Mouse (Mus musculus) ZHBTc4 (cell line): ENCODE data around the gene Zbtb17.

Experiments used
- DNase-seq: peaks from one replicate; pipeline ENCODE4 v3.0.0-alpha.2; 2011; ENCODE audit warnings: low read depth, low spot score

Zbtb17 gene

DNA sequence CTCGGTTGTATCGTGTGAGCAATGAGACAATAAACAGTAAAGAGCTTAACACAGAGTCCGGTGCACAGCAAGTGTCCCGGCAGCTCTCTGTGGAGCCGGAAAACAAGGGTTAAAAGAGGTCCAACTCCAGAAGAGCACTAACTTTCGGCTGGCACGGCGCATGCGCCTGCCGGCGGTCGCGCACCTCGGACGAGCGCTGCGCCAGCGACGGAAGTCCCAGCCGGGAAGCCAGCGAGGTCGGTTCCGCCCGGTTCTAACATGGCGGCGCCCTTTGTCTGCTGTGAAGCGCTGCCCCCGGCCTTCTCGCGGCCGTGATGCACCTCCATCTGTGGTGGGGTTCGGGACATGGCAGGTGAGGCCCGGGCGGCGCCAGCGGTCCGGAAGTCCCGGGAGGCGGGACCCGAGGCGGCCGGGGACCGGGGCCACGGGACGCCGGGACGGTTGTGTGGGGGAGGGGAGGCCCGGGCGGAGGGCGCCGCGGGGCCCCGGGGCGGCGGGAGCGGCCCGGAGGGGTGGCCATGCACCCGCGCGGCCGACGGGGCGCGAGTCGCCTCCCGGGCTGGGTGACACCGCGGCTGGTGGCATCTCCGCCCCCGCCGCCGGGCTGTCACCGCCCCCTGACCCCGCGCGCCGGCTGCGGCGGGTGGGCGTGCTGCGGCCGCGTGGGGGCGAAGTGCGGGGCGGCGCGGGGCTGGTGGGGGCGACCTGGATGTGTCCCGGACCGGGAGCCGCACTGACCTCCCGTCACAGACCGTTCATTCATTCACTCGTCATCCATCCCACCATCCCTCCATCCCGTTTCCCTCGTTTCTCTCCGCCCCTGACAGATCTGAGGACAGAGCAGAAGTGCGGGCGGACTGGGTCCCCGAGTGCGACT lies at the start of gene Zbtb17:
TSS of gene Zbtb17 (plus strand) at position 204 of the 877 bp plus-strand sequence.
- DNase-seq: peak; percentile 95

DNA sequence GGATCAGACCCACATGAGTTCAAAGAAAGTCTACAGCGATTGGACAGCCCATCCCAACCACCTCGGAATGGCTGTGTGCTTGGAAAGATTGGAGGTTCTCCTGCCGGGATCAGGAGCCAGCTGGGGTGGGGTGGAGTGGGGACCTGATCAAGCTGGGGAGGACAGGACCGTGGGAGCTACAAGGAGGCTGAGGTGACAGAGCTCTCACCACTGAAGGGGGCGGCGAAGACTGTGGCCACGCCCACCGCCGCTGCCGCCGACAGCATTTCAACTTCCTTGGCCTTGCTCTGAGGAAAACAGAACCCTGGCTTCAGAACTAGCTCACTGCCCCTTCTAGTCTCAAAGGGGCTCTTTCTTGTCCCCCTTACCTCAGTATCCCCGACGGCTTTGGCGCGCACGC lies 49.7 kb upstream of the Zbtb17 start:
- DNase-seq: peak; percentile 74

DNA sequence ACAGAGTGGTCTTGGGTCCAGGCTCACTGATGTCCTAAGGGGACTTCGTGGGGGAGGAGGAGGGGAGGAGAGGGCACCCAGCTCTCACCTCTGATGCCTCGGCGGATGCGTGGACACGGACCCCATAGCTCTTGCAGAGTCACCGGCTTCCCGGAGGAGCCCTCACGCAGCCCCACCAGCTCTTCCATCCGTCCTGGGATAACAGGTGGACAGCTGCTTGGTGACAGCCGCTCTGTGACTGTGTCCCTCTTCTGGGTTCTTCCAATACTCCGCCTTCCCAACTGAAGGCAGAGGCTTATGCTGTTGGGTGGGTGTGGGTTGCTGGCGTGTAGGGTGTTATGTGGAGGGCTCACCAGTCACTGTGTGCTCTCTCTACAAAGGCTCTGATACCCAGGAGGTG lies 46.6 kb upstream of the Zbtb17 start:
- no peak for DNase-seq

DNA sequence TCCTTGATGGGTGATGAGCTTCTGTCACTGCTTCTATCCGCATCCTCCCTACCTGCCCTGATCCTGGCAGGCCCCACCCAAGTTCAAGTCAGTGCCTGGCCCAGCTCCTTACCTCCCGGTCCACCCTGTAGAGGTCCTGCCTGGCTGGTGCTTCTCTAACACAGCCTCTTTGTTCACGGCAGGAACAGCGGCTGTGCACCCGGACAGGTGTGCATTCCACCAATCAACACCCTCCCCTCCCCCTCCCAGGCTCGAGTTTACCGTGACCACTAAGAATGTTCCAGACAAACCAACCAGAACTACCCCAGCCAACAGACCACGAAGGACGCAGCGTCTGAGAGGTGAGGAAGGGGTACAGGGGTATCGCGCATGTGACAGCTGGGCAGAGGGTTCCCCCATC lies 45.9 kb upstream of the Zbtb17 start, which contains the start of gene Clcnka:
TSS of gene Clcnka (minus strand) at position 180 of the 400 bp plus-strand sequence.
- DNase-seq: no peak

DNA sequence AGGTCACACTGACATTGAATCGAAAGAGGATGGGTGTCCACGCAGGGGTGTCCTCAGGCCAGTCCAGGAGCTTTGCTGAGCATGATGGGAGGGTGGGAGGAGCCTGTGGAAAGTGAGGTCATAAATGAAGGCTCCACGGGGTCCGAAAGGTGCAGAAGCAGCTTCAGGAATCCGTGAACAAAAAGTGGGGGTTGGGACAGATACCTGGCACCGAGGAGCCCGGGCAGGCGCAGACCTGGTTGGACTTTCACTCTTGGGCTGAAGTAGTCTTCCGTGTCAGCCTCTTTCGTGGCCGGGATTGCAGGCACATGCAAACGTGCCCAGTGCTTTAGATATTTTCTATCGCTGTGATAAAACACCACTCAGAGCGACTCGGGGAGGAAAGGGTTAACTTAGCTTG lies 44.3 kb upstream of the Zbtb17 start:
- DNase-seq: no peak

DNA sequence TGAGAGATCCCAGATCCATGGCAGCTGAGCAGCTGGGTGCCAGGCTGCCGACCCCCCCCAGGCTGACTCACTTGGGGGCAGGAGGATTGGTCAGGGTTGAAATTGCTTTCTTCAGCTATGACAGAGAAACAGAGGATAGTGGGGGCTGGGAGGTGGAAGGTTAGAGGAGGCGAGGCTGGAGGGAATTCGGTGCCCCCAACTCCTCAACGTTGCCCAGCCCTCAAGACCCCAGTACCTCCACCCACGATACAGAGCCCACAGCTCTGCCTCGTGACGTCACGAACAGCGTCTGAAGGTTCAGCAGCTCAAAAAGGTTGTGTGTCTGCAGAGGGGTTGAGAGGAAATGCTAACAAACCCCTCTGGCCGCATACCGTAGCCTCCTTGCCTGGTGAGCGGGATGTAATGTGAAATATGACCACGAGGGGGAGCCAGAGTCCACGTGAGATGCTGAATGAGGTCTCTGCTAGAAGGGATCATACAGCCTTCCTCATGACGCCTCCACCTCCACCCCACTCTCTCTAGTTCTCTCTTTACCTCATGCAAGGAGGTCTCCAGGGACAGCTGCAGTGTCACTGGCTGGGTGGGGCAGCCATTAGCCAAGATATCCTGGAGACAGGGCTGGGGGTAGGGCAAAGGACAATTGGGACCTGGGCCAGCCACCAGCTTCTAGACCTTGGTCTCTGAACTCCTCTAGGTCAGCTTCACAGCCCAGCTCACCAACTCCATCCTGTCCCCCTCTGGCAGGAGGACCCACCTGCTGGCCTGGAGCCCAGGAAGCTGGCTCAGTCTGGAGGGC lies 39.7 kb upstream of the Zbtb17 start:
- peak; percentile 88 for DNase-seq

DNA sequence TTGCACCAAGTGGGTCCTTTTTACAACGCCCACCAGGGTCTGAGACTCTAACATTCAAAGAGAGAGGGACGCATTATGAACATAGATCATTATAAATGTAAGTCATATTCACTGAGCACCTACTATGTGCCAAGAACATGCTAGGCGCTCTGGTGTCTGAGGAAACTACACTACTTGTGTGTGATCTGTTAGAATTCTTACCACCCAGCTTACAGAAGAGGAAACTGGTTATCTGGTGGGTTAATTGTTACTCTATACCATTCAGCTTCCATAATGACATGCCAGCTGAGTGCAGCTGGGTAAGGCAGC lies 39.2 kb upstream of the Zbtb17 start:
- no peak for DNase-seq

DNA sequence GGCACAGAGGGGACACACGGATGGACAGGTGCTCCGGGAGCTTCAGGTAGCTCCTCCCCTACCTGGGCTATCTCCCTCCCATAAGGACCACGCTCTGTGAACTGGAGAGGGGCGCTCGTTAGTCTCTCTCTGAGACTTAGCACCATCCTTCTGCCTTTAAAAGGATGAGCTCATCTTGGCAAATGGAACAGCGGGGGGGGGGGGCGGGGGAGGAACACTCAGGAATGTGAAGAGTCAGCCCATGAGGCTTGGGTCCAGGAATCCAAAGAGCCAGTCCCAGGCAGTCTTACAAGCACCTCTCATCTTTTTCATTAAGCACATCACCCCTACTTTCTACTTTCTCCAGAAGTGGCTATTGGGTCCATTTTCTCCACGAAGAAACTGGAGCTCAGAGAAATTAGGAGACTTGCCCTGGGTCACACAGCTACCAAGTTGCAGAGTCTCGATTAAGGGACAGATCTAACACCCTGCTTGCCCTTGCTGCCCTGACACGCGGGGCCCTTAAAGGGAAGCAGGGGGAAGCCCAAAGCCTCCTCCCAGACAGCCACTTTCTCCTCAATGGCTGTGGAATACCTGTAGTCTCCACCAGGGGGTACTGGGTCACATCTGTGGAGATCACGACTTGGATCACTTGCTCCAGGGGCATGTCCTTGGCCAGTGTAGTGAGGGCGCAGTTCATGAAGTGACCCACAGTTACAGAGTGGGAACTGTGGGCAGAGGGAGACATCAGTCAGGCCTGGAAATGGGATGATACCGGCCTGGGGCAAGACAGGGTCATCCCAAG lies 37.7 kb upstream of the Zbtb17 start:
- peak; percentile 83 for DNase-seq

DNA sequence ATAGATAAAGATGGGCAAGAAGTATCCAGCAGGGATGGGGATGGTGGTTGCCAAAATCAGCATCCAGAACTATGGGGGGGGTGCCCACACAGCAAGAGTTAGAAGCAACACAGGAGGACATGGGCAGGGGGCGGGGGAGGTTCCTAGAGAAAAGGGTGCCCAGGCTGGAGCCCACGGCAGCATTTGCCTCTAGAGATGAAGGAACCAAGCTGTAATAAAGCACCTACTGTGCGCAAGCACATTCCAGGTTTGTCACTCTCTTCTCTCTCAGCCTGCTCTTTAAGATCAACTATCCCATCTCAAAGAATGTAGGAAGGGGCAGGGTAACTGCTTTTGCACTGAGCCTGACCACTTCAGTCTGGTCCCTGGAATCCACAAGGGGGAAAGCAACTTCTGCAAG lies 35.9 kb upstream of the Zbtb17 start:
- DNase-seq: no peak

DNA sequence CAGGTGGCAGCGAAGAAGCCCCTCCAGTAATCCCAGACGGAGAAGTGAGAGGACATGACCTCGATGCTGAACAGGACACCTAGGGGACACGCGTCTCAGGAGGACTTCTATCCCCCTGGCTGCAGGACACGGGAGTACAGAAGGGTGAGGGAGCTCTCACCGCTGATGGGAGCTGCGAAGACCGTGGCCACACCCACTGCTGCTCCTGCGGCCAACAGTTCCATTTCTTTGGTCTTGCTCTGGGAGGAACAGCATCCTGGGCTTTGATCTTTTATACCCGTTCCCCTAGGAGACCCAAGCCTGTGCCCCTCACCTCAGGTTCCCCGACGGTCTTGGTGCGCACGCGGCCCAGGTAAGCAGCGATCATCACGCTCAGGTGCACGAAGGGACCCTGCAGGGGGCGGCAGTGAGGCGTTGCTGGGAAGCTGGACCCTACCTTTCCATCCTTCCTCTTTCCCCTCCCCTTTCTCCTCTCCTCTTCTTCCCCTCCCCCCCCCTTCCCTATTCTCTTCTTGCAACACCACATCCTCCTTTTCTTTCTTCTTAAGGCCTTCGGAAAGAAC lies 32.9 kb upstream of the Zbtb17 start:
- peak; percentile 80 for DNase-seq

DNA sequence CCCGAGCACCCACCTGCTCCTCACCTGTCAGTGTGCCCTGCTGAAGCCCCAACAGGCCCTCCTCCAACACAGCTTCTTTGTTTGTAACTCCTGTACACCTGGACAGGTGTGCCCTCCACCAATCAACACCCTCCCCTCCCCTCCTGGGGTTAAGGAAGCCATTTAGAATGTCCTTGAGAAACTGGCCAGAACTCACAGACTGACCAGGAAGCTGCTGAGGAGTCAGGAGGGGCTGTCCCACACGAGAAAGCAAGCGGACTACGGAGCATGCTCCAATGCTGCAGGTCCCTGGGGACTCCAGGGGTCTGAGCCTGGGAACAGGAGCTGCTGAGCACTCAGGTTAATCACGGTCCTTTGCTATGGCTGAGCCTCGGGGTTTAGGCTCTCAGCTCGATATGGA lies 28.5 kb upstream of the Zbtb17 start, which contains the start of gene Clcnkb:
TSS of gene Clcnkb (minus strand) at position 91 of the 400 bp plus-strand sequence.
- no peak for DNase-seq

DNA sequence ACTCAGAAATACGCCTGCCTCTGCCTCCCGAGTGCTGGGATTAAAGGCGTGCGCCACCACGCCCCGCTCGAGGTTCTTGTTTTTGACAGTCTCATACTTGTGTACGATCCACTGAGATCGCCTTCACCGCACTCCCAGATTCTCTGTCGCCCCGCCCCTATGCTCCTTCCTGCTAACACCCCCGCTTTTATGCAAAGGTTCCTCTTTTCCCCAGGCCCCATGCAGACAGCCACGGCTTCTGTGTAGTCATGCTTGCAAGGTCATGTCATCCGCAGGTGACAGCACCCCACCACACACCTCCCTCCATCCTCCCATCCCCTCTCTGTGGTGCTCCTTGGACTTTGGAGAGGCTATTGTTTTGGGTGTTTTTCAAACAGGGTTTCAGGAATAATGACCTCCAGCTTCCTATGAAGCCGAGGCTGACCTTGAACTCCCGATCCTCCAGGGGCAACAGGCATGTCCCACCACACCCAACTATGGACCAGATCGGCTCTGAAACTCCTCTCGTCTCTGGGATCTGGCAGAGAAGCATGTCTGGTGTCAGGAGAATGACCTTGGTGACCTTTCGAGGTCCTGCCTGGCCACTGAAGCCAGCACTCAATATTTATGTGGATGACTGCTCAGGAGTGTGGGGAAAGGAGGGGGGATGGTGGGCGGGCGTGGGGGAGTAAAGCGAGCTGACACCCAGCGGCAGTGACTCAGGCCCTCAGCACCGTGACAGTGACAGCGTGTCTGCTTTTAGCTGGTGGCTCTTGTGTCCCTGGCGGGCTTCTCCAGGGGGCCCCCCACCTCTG lies 24.9 kb upstream of the Zbtb17 start:
- peak; percentile 81 for DNase-seq

DNA sequence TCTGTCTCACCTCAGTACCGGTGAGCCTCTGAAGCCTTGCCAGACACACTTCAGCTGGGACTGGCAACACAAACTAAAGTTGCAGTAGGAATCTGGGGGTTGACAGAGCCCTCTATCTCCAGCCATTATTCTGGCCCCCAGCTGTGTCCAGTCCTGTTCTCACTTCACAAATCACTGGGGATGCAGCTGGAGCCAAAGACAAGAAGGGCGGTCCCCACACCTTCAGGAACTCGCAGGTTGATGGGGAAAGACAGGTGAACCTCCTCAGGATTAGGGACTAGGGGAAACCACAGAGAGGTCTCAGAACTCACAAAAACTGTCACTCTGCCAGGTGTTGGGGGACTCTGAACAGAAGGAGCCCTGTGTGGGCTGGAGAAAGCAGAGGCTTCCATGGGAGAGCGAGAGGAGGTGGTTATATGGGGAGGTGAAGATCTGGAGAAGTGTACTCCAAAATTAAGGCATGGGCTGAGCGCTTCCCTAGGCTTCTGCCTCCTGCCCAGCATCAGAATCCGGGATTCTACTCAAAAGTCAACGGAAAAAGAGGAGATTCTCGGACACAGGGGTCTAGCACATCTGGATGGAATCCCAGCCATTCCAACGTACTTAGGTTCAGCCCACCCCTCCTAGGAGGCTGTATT lies 24.1 kb upstream of the Zbtb17 start, which contains the start of gene Hspb7:
TSS of gene Hspb7 (plus strand) at position 588 of the 638 bp plus-strand sequence.
- no peak for DNase-seq

DNA sequence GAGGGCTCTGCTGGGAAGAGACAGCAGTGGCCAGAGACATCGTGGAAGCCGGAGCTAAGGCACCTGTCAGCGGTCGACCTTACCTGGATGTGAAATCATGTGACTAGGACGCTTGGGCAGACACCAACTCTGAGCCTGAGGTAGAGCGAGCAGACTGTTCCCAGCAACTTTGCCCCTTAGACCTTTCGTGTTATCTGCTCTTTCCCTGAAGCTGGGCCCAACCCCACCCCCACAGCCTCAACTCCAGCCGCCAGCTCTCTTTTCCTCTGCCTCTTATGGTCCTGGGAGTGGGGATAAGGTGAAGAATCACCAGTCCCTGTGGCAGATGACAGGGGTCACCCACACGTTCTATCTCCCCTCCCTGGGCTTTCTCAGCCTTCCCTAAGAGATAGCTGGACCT lies 23.6 kb upstream of the Zbtb17 start:
- DNase-seq: no peak

DNA sequence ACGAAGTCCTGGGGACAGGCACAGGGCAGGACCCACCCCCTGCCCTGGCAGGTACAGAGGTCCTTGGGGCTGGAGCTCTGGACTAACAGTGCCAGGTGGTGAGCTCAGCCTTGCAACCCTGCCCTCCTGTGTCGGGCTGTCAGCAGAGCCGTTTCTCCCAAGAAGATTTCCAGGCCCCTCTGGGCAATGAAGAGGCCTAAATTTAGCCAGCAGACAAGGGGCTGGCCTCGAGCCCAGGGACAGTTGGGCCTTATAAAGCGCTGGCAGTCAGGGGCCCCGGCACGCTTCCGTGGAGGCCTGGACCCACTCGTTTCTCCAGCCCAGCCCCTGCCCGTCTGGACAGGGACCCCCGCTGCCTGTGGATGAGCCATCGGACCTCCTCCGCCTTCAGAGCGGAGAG lies 23.0 kb upstream of the Zbtb17 start:
- DNase-seq: no peak

DNA sequence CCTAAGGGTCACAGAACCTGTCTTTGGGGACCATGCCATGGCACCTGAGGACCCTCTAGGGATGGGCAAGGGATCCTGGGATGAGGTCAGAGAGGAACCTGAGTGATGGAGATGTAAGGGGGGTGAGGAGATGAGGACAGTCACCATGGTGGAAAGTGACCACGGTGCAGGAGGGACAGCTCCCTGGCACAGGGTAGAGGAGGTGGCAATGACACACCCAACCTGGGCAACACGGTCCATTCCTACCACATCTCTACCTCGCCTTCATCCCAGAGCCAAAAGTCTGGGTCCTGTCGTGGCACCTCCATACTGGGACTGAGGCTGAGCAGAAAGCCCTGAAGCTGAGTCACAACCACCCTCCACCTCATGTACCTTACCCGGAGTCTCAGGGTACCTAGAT lies 21.6 kb upstream of the Zbtb17 start:
- no peak for DNase-seq

DNA sequence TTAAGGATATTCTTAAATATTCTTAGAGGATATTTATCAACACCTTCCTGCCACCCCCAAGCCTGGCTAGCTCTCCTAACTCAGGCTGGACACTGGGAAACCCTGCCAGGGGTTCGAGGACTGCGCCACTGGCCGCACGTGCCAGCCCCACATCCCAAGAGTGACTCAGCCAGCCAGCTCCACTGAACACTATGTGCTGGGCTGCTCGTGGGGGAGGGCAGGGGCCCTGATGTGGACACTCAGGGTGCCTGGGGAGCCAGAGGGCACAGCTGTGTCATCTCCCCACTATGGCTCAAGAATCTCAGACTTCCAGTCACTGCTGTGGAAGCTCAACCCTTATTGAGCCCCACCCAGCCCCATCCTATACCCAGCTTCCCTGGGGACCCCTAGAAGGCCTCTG lies 21.2 kb upstream of the Zbtb17 start:
- no peak for DNase-seq

DNA sequence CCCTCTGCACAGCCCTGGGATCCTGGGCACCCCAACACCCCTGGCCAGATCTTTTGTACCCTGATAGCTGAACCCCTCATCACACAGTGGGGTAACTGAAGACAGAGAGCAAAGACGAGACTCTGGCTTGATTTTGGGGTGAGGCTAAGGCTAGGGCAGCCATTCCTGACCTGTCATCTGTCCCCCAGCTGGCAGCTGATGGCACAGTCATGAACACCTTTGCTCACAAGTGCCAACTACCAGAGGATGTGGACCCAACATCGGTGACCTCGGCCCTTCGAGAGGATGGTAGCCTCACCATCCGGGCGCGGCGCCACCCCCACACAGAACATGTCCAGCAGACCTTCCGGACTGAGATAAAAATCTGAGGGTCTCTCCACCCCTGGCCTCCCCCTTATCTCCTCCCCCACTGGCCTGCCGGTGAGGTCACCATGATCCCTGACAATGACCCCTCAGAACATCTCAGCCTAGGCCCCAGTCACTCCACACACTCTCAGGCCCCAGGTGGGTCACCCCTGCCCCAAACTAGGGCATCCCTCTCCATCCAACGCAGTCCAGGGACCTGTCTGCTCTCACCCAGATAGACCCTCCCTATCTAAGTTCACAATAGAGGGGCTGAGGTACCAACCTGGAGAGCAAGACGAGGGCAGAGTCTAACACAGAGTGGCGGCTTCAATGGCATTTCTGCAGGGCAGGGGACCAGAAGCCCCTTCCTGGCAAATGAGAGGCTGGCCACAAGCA lies 20.6 kb upstream of the Zbtb17 start:
- DNase-seq: no peak
